ENCODE assay signal across 8 mouse cellular contexts in genomic region chr13:65111961-65112360, GRCm38 (mm10). TPM values are rescaled to one million over a fixed set of nuclear protein-coding genes. Genes with fewer than 3 reads are reported as not detected.
DNase-seq lines count a peak whose midpoint lies in the region; ATAC-seq lines count a peak whose summit lies in the region.

No protein-coding gene starts in this region.

- peaks cover 31% of the 10 kb centered on the region for H3K4me1 ChIP-seq in erythroblast, embryonic 14.5 days (ENCODE audit: control insufficient read depth)
- H3K4me1 ChIP-seq in hindbrain, embryonic 13.5 days (replicated peaks): peaks cover 20% of the 10 kb centered on the region
- H3K4me1 ChIP-seq in limb, embryonic 15.5 days: peaks cover 6% of the 10 kb centered on the region; the same call in 1 of the 2 replicates
- peaks cover 13% of the 10 kb centered on the region for H3K4me1 ChIP-seq in midbrain, embryonic 16.5 days (ENCODE audit: control insufficient read depth, insufficient read depth, low read length)

- H3K9ac ChIP-seq in hindbrain, embryonic 13.5 days: peak overlapping the region; percentile 87
- H3K9ac ChIP-seq in limb, embryonic 15.5 days: peak overlapping the region; percentile 82
- peak overlapping the region; percentile 82 for H3K9ac ChIP-seq in midbrain, embryonic 16.5 days (ENCODE audit: low read depth, low read length)

- H3K4me2 ChIP-seq in hindbrain, embryonic 13.5 days: peak overlapping the region; percentile 81
- H3K4me2 ChIP-seq in limb, embryonic 15.5 days: peak overlapping the region; percentile 64
- H3K4me2 ChIP-seq in midbrain, embryonic 16.5 days (ENCODE audit: low read length): peak overlapping the region; percentile 95

- intact Hi-C loops in left cerebral cortex, postnatal 36 days (cut with DNase I): loop anchor here (5.0 kb wide), 1 partner anchor 130 kb away; no protein-coding TSS in a partner anchor

- H3K27me3 ChIP-seq in erythroblast, embryonic 14.5 days (ENCODE audit: control insufficient read depth): no peaks in the 10 kb centered on the region
- H3K27me3 ChIP-seq in hindbrain, embryonic 13.5 days: no peaks in the 10 kb centered on the region
- no peaks in the 10 kb centered on the region for H3K27me3 ChIP-seq in limb, embryonic 15.5 days
- no peaks in the 10 kb centered on the region for H3K27me3 ChIP-seq in midbrain, embryonic 16.5 days (ENCODE audit: control insufficient read depth, insufficient read depth, low read depth, low read length)

- peak overlapping the region; percentile 90 for H3K27ac ChIP-seq in hindbrain, embryonic 13.5 days
- peak overlapping the region; percentile 94 for H3K27ac ChIP-seq in limb, embryonic 15.5 days
- H3K27ac ChIP-seq in midbrain, embryonic 16.5 days (ENCODE audit: low read length): peak overlapping the region; percentile 77; the same call in 1 of the 2 replicates

- H3K36me3 ChIP-seq in erythroblast, embryonic 14.5 days (ENCODE audit: control insufficient read depth): peaks cover 1% of the 10 kb centered on the region
- 0 out of 2 replicates have a peak, but pooled peaks cover 5% of the 10 kb centered on the region for H3K36me3 ChIP-seq in hindbrain, embryonic 13.5 days
- no peaks in the 10 kb centered on the region for H3K36me3 ChIP-seq in limb, embryonic 15.5 days
- no peaks in the 10 kb centered on the region; the same call in 1 of the 2 replicates for H3K36me3 ChIP-seq in midbrain, embryonic 16.5 days (ENCODE audit: control insufficient read depth, insufficient read depth, low read length)

- ATAC-seq in hindbrain, embryonic 13.5 days (ENCODE audit: low FRiP score): no peak
- ATAC-seq in limb, embryonic 15.5 days (ENCODE audit: insufficient number of reproducible peaks, low FRiP score, low TSS enrichment, low read depth): no peak
- ATAC-seq in midbrain, embryonic 16.5 days: peak; percentile 1; the same call in 1 of the 2 replicates

- H3K4me3 ChIP-seq in erythroblast, embryonic 14.5 days (replicated peaks): peak overlapping the region; percentile 66
- peak overlapping the region; percentile 61 for H3K4me3 ChIP-seq in hindbrain, embryonic 13.5 days
- peak overlapping the region; percentile 80 for H3K4me3 ChIP-seq in limb, embryonic 15.5 days
- H3K4me3 ChIP-seq in midbrain, embryonic 16.5 days (ENCODE audit: low read depth, low read length): peak overlapping the region; percentile 63

- 1% methylated on average over 5 of the region's 5 CpGs for WGBS in hindbrain, embryonic 13.5 days
- under 1% methylated on average over 5 of the region's 5 CpGs for WGBS in limb, embryonic 15.5 days
- 1% methylated on average over 5 of the region's 5 CpGs for WGBS in midbrain, embryonic 16.5 days

- no peaks in the 10 kb centered on the region for H3K9me3 ChIP-seq in erythroblast, embryonic 14.5 days (ENCODE audit: control insufficient read depth, low read length)
- no peaks in the 10 kb centered on the region for H3K9me3 ChIP-seq in hindbrain, embryonic 13.5 days
- H3K9me3 ChIP-seq in limb, embryonic 15.5 days: no peaks in the 10 kb centered on the region
- no peaks in the 10 kb centered on the region for H3K9me3 ChIP-seq in midbrain, embryonic 16.5 days (replicated peaks; ENCODE audit: control insufficient read depth, low read length, poor library complexity, severe bottlenecking)

- DNase-seq in spleen, adult 18-20 months: peak; percentile 12 to 27
- no peak for DNase-seq in spleen, adult 12 weeks (ENCODE audit: low spot score)
- no peak for DNase-seq in urinary bladder, postnatal 4 days (ENCODE audit: low spot score in 2 of 2)
- no peak for DNase-seq in left cerebral cortex, postnatal 36 days (ENCODE audit: low spot score in 2 of 2)

RNA-seq across cellular contexts. Expression of gene Mfsd14b, which starts 0.8 kb away (rescaled TPM):
- polyA plus RNA-seq in erythroblast, embryonic 14.5 days (2012): 0.47 and 0.66 TPM in 2 replicates
- 30.5 and 30.6 TPM in 2 replicates for polyA plus RNA-seq in hindbrain, embryonic 13.5 days (2015; fragmentation: Nextera tagmentation; extraction: Ambion mirVana)
- 75.8 and 77.1 TPM in 2 replicates for polyA plus RNA-seq in limb, embryonic 15.5 days (2015; fragmentation: Nextera tagmentation; extraction: Ambion mirVana)
- 29.1 and 30.4 TPM in 2 replicates for polyA plus RNA-seq in midbrain, embryonic 16.5 days (2015; fragmentation: Nextera tagmentation; extraction: Ambion mirVana)
- total RNA-seq in left cerebral cortex, postnatal 36 days (2021): 10 to 100 TPM; 43.4 to 45.4 TPM

RNA-seq across cellular contexts. Expression of gene Olfr465-ps1, which starts 25.9 kb away (rescaled TPM):
- not detected in 2 replicates for polyA plus RNA-seq in erythroblast, embryonic 14.5 days (2012)
- not detected in 2 replicates for polyA plus RNA-seq in hindbrain, embryonic 13.5 days (2015; fragmentation: Nextera tagmentation; extraction: Ambion mirVana)
- polyA plus RNA-seq in limb, embryonic 15.5 days (2015; fragmentation: Nextera tagmentation; extraction: Ambion mirVana): 0.09 and 0.10 TPM in 2 replicates
- polyA plus RNA-seq in midbrain, embryonic 16.5 days (2015; fragmentation: Nextera tagmentation; extraction: Ambion mirVana): not detected in 2 replicates
- total RNA-seq in left cerebral cortex, postnatal 36 days (2021): not detected

RNA-seq across cellular contexts. Expression of gene Olfr466, which starts 38.1 kb away (rescaled TPM):
- polyA plus RNA-seq in erythroblast, embryonic 14.5 days (2012): not detected in 2 replicates
- polyA plus RNA-seq in hindbrain, embryonic 13.5 days (2015; fragmentation: Nextera tagmentation; extraction: Ambion mirVana): not detected in 2 replicates
- polyA plus RNA-seq in limb, embryonic 15.5 days (2015; fragmentation: Nextera tagmentation; extraction: Ambion mirVana): not detected in 2 replicates
- polyA plus RNA-seq in midbrain, embryonic 16.5 days (2015; fragmentation: Nextera tagmentation; extraction: Ambion mirVana): not detected in 2 replicates
- total RNA-seq in left cerebral cortex, postnatal 36 days (2021): not detected

RNA-seq across cellular contexts. Expression of gene Prss47, which starts 59.4 kb away (rescaled TPM):
- polyA plus RNA-seq in erythroblast, embryonic 14.5 days (2012): not detected in 2 replicates
- not detected in 2 replicates for polyA plus RNA-seq in hindbrain, embryonic 13.5 days (2015; fragmentation: Nextera tagmentation; extraction: Ambion mirVana)
- polyA plus RNA-seq in limb, embryonic 15.5 days (2015; fragmentation: Nextera tagmentation; extraction: Ambion mirVana): not detected in 2 replicates
- polyA plus RNA-seq in midbrain, embryonic 16.5 days (2015; fragmentation: Nextera tagmentation; extraction: Ambion mirVana): not detected in 2 replicates
- total RNA-seq in left cerebral cortex, postnatal 36 days (2021): not detected

Comparison
In these comparisons a context has a peak if more than half of its experiments do, and no peak if none do; other contexts are left out.
1. DNase-seq: peak in spleen, adult 18-20 months (2 of 2); none in spleen, adult 12 weeks (single experiment), urinary bladder, postnatal 4 days (0 of 2) and left cerebral cortex, postnatal 36 days (0 of 2).
2. RNA of gene Mfsd14b, which starts 0.8 kb away (polyA plus RNA-seq): 75.8 to 77.1 TPM in limb, embryonic 15.5 days, 30.5 to 30.6 TPM in hindbrain, embryonic 13.5 days and 29.1 to 30.4 TPM in midbrain, embryonic 16.5 days; 0.47 to 0.66 TPM in erythroblast, embryonic 14.5 days; every median in the first group is over 10 times any median in the second.
3. Peak in every context shown above with its lines, with median percentiles within 50 percentile points of each other: H3K4me3 ChIP-seq, H3K27ac ChIP-seq, H3K4me2 ChIP-seq and H3K9ac ChIP-seq.